Mouse (Mus musculus): Measurements from ENCODE around the gene Dhrs9. TPM values are rescaled to one million over a fixed set of nuclear protein-coding genes. Genes with fewer than 3 reads are reported as not detected.

Dhrs9 gene
- total RNA-seq, 2 experiments from 2014 or later, result 2.1 to 2.9 TPM

DNA sequence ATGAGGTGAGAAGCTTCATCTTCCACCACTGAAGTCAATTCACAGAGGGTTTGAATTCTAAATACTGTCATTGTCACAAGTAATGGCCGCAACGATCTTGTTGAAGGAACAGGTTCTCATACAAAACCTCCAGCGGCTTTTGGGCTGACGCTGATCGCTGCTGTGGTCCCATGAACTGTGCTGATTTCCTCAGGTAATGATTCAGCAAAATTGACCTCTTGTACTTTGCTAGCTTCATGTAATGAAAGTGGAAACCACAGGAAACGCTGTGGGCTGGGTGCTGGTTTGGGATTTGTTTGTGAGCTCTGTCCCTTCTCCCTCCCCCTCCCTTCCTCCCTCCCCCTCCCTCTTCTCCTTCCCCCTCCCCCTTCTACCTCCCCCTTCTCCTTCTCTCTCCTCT, 34.8 kb downstream of the Dhrs9 start:
- no peak for DNase-seq (ENCODE audit: low spot score in 2 of 2)

DNA sequence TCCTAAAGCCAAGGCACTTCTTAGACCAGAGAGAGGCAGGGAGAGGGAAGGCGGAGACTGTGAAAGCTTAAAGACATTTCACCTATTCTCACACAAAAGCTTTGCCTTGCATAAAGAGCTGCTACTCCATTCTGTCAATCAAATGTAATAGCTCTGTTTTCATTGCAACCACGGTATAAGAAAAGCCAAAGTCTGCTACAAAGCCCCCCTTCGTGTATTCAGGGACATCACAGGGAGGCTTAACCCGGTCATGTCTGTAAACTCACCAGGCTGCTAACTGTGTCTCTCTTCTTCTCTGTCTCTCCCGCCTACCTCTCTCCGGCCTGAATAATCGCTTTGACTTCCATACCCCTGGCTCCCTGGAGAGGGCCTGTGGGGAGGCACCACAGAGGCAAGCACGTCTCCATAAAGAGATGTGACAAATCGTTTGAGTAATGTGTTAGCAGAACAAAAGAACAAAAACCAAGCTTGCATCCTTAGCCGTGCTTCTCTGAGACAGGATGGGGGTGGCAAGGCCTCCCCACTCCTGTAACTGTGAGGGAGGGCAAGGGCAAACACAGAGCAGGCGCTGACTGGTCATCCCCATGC, 38.1 kb downstream of the Dhrs9 start:
- DNase-seq (ENCODE audit: low spot score in 2 of 2), result no peak

DNA sequence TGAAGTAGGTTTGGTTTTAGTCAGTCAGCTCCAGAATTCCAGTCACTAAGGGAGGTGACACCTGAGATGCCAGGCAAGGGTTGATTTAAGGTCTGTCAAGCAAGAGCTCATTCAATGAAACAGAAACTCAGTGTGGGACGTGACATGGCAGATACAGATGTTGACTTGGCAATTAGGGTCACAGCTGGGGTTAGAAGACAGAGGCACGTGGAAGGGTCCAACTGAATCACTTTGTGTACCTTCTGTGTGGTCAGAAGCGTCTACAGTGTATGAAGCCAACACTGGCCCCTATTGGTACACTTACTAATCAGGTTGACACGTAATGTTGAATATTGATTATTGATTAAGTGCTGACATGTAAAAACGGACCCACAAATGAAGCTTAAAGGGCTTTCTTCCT, 44.6 kb downstream of the Dhrs9 start:
- DNase-seq (ENCODE audit: low spot score in 2 of 2), result no peak

DNA sequence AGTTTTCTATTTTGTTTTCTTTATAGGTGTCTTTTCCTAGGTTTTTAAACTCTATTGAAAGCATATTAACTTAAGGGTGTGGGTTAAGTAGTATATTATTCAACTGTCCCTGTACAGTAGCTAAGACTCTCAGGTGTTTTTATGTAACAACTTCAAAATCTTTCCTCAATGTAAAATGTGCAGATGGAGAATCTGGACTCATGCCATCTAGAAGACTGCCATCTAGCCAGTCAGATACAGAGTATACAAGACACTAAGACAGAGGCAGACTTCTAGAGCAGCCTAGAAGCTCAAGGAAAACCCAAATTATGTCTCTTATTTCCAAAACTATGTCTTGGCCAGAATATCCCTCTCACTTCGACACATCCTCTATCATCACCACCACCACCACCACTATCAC, 45.8 kb downstream of the Dhrs9 start:
- no peak for DNase-seq (ENCODE audit: low spot score in 2 of 2)

DNA sequence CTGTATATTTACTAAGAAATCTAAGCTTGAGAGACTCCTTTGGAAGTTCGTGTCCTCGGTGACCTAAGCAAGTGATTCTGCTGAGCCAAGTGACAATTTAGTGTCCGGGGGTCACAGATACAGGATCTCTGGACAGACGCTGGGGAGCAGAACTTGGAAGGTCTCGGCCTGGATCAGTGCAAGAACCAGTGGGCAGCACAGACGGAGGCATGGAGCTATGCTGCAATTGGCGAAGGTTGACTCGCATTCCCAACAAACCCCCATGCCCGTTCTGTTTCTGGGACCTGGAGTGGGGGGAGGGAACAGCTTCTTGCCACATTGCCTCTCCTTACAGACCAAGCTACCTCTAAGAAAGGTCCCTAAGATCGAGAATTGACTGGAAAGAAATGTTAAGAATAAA, 46.9 kb downstream of the Dhrs9 start:
- DNase-seq (ENCODE audit: low spot score in 2 of 2), result no peak

DNA sequence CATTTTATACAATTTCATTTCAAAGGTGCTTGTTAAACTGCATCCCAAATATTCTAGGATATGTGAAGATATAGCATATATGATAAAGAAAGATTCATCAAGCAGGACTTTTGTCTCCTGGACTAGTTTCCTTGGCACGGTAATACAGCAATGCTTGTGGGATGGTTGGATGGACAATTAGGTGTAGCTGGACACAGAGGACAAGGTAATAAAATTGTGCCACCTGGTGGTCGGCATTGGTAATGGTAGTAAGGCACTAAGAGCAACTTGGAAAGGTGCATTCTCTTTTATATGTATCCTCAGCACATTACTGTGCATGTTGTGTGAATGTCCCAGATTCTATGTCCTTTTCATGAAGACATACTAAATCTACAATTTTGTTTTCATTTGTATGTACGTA, 47.9 kb downstream of the Dhrs9 start:
- peak; percentile 66 to 67 for DNase-seq (ENCODE audit: low spot score in 2 of 2)

DNA sequence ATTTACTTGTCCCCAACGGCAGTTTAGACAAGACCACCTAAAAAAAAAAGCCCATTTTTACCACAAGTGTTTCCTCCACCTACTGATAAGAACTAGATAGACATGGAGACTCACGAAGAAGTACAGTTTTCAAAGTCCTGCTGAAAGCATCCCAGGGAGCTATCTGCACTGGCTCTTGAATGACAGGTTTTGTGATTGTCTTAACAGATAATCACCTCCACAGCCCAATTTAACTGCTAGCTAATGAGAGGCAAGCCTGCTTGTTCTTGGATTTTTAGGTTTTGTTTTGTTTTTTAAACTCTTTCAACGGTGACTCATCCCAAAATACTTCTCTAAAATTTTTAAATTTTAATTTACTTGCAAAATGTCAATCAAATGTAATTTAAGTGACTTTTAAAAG, 61.4 kb downstream of the Dhrs9 start:
- no peak for DNase-seq (ENCODE audit: low spot score in 2 of 2)

DNA sequence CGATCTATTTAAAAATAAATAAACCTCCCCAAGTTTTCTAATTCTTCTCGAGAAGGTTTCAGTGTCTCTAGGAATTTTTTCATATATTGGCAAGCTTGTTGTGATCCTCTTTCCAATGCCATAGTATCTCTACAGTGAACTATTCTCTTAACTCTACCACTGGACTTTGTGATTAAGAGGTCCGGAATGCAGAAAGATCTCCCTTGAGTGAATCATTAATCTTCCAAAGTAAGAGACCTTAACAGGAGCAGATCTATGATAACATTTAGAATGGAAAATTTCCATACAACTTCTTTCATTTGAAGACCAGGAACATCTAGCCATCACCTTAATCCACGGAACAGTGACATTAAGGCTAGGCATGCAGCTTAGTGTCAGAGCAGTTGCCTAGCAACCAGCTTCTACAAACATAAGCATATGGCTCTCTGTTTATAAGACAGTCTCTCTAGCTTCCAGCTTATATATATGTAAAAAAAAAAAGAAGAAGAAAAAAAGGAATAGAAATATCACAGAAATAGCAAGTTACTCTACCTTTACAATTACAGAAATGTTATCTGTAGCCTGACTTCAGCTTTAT, 65.7 kb downstream of the Dhrs9 start:
- DNase-seq (ENCODE audit: low spot score in 2 of 2), result no peak

DNA sequence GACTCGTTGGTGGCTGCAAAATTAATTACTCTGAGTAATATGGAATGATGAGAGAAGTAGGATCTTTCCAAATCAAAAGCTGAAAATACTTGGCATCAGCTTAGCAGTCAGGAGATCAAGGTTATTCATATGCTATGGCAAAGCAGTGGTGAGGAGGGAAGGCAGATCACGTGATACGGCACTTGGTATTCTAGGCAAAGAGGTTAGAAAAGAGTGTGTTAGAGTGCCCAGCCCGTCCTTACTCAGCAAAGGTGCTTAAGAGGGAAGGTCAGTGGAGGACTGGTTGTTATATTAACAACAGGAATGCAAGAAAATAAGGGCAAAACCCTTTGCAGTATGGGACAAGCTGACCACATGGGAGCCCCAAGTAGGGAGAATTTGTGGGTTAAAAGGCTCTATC, 68.3 kb downstream of the Dhrs9 start:
- DNase-seq (ENCODE audit: low spot score in 2 of 2), result no peak

DNA sequence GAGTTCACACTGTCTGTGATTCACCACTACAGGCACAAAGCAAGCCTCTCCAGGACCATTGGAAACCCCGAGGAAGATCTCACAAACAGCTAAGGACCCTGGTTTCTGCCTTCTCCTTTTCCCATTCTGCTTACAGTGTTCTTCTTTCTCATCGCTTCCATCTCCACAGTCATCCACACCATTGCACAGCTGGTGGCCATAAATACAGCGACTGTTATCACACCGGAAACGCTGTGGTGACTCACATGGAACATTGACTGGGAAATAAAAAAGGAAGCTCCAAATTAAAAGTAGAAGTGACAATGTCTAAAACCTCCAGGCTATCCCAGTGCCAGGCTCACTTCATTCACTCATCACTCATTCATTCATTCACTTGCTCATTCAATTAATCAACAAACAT, 70.9 kb downstream of the Dhrs9 start:
- no peak for DNase-seq (ENCODE audit: low spot score in 2 of 2)

Other genes starting within 250 kb of the Dhrs9 start
- 10 to 100 TPM in 1 of 2 experiments, 1 to 10 TPM in 1; 8.4 to 10.2 TPM for gene Nostrin, start 244.6 kb upstream of the Dhrs9 start, total RNA-seq (2021)
- 1 to 10 TPM; 1.4 TPM for gene Spc25, start 174.3 kb upstream of the Dhrs9 start, total RNA-seq (2021)
- gene G6pc2, start 169.4 kb upstream of the Dhrs9 start, total RNA-seq (2021), result not detected
- not detected for gene Abcb11, start 37.8 kb upstream of the Dhrs9 start, total RNA-seq (2021)
- 1 to 10 TPM in 1 of 2 experiments, under 1 TPM in 1; 0.45 to 1.2 TPM for gene Lrp2, start 205.6 kb downstream of the Dhrs9 start, total RNA-seq (2021)